Mouse (Mus musculus): ENCODE data around the gene Abraxas1. TPM values are rescaled to one million over a fixed set of nuclear protein-coding genes. Genes with fewer than 3 reads are reported as not detected.

The Abraxas1 gene
- 43.2 TPM for polyA plus RNA-seq (2014; fragmentation: Illumina TruSeq; extraction: RNeasy Lipid Tissue Mini Kit (QIAGEN cat#74804); ENCODE audit: low read depth, low replicate concordance)

GRCm38 (mm10) chr5:100820483-100821184, at the start of gene Abraxas1:
Gene Abraxas1 (minus strand): TSS chr5:100820965.

DNA sequence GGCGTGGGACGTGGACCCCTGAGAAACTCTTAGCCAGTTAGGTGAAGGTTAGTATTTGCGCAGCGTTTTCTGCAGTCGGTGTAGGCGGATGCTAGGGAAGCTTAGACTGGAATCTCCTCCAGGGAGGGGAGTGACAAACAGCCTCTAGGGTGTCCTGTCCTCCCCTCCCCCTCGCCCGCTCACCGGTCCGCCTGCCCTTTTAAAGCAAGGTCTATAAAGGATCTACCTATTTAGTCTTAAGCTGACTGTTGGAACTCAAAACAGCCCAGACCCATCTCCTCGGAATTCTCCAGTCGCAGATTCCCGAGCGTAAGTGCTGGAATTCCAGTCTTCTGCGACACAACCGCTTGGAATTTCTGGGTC, 24.7 kb upstream of the Abraxas1 start, which contains the start of gene Gpat3:
Gene Gpat3, plus strand, starts transcription at position 229 of the 363 bp plus-strand sequence.

DNA sequence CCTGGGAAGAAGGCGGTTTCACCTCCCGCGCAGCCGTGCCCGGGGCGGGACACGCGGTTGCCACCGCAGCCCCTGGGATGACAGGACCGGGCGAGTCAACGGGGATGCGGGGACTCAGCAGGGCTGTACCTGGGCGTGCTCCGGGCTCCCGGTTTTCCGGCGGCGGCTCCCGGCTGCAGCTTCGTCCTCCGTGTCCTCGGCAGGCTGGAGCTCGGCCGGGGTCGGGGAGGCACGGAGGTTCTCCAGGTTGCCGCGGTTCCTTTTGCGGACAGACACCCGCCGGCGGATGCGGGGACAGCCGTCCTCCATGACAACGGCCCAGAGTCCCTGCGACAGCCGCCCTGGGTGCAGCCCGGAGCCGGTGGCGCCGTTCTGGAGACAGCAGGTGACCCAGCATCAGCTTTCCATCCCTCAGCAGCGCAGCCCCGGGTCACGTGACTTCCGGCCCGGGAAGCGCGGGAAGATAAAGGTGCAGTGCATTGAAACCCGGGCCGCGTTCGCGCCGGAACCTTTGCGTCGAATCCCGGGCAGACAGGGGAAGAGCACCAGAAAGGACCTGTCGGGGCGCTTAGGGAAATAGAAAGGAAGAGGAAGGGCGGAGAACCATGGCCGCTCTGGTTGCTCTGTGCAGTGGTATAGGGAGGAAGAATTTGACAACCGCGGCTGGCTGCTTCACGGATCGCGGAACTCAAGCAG, 22.5 kb downstream of the Abraxas1 start, which contains the start of the genes Helq and Mrps18c:
Gene Helq, minus strand, starts transcription at position 434 of the 696 bp plus-strand sequence.
Gene Mrps18c, plus strand, starts transcription at position 463 of the 696 bp plus-strand sequence.

Other genes starting within 250 kb of the Abraxas1 start
- gene Plac8, start 248.7 kb downstream of the Abraxas1 start, polyA plus RNA-seq (2014; fragmentation: Illumina TruSeq; extraction: RNeasy Lipid Tissue Mini Kit (QIAGEN cat#74804); ENCODE audit: low read depth, low replicate concordance) = 604 TPM
- 18.2 TPM for gene Coq2, start 145.8 kb downstream of the Abraxas1 start, polyA plus RNA-seq (2014; fragmentation: Illumina TruSeq; extraction: RNeasy Lipid Tissue Mini Kit (QIAGEN cat#74804); ENCODE audit: low read depth, low replicate concordance)
- 22.9 TPM for gene Hpse, start 101.2 kb downstream of the Abraxas1 start, polyA plus RNA-seq (2014; fragmentation: Illumina TruSeq; extraction: RNeasy Lipid Tissue Mini Kit (QIAGEN cat#74804); ENCODE audit: low read depth, low replicate concordance)
- gene Helq, start 22.4 kb downstream of the Abraxas1 start, polyA plus RNA-seq (2014; fragmentation: Illumina TruSeq; extraction: RNeasy Lipid Tissue Mini Kit (QIAGEN cat#74804); ENCODE audit: low read depth, low replicate concordance) = 12.1 TPM
- gene Mrps18c, start 22.3 kb downstream of the Abraxas1 start, polyA plus RNA-seq (2014; fragmentation: Illumina TruSeq; extraction: RNeasy Lipid Tissue Mini Kit (QIAGEN cat#74804); ENCODE audit: low read depth, low replicate concordance) = 197 TPM
- 11.1 TPM for gene Gpat3, start 24.7 kb upstream of the Abraxas1 start, polyA plus RNA-seq (2014; fragmentation: Illumina TruSeq; extraction: RNeasy Lipid Tissue Mini Kit (QIAGEN cat#74804); ENCODE audit: low read depth, low replicate concordance)